Mouse (Mus musculus) midbrain, embryonic 13.5 days (tissue): Measurements from ENCODE around the gene Rtn4rl1. TPM values are rescaled to one million over a fixed set of nuclear protein-coding genes. Genes with fewer than 3 reads are reported as not detected.

ENCODE experiments used
- ATAC-seq: fragments of 200-750 bp; cut with Nextera tagmentation; 2 replicates; pipeline ENCODE4 v1.8.0; 2017; ENCODE audit warnings: mild to moderate bottlenecking, moderate TSS enrichment, moderate library complexity
- H3K27ac ChIP-seq: fragments of 300-500 bp; sonication (generic); 2 replicates; pipeline ENCODE4 v1.5.1; 2015; ENCODE audit warnings: inconsistent platforms, mild to moderate bottlenecking, moderate library complexity
- H3K27me3 ChIP-seq: fragments of 300-500 bp; sonication (generic); 2 replicates; pipeline ENCODE4 v1.6.1; 2015; ENCODE audit warnings: mild to moderate bottlenecking, inconsistent platforms
- H3K36me3 ChIP-seq: fragments of 300-500 bp; sonication (generic); 2 replicates; pipeline ENCODE4 v1.6.1; 2015; ENCODE audit warnings: mild to moderate bottlenecking, inconsistent platforms
- H3K4me1 ChIP-seq: fragments of 300-500 bp; sonication (generic); replicated peaks from 2 replicates; pipeline ENCODE4 v1.6.1; 2015; ENCODE audit warnings: inconsistent platforms
- H3K4me2 ChIP-seq: fragments of 300-500 bp; sonication (generic); replicated peaks from 2 replicates; pipeline ENCODE4 v1.6.1; 2015; ENCODE audit warnings: moderate library complexity, mild to moderate bottlenecking, inconsistent platforms
- H3K4me3 ChIP-seq: fragments of 300-500 bp; sonication (generic); replicated peaks from 2 replicates; pipeline ENCODE4 v1.5.1; 2015; ENCODE audit warnings: mild to moderate bottlenecking, inconsistent platforms
- H3K9ac ChIP-seq: fragments of 300-500 bp; sonication (generic); replicated peaks from 2 replicates; pipeline ENCODE4 v1.6.1; 2015; ENCODE audit warnings: mild to moderate bottlenecking, inconsistent platforms
- H3K9me3 ChIP-seq: fragments of 300-500 bp; sonication (generic); 2 replicates; pipeline ENCODE4 v1.6.1; 2016; ENCODE audit warnings: mild to moderate bottlenecking, inconsistent platforms
- WGBS: fragments of 180-500 bp; shearing (Covaris S2); methylation state at CpG from one replicate; pipeline ENCODE4 v1.1.7; 2015; 5-methylcytosine and 5-hydroxymethylcytosine counted together
- polyA plus RNA-seq: library from polyadenylated mRNA; unstranded; fragments of >200 nt; fragmentation: Nextera tagmentation; extraction: Ambion mirVana; gene quantifications from 2 replicates; pipeline ENCODE4 v1.2.1, GENCODE M21; 2015

The Rtn4rl1 gene
- polyA plus RNA-seq, 1 experiment from 2014 or later, result 12.7 TPM

GRCm38 (mm10) chr11:75229289-75229688 lies 35.7 kb downstream of the Rtn4rl1 start:
- no peaks in the 10 kb centered on the region for H3K9me3 ChIP-seq
- H3K4me1 ChIP-seq, result peaks cover 10% of the 10 kb centered on the region
- no peak overlapping the region for H3K4me3 ChIP-seq
- WGBS, result 83% methylated on average over 6 of the region's 6 CpGs
- no peaks in the 10 kb centered on the region; the same call in 1 of the 2 replicates for H3K27me3 ChIP-seq
- no peak overlapping the region for H3K9ac ChIP-seq
- ATAC-seq, result no peak
- no peak overlapping the region for H3K4me2 ChIP-seq
- H3K27ac ChIP-seq, result no peak overlapping the region
- no peaks in the 10 kb centered on the region for H3K36me3 ChIP-seq

- Histone ChIP-seq H3K4me1 (peaks cover 20% of the 10 kb centered on the region), H3K4me3 (no peak overlapping the region), H3K9me3 (no peaks in the 10 kb centered on the region), H3K9ac (no peak overlapping the region), H3K27ac (no peak overlapping the region), H3K4me2 (no peak overlapping the region), H3K36me3 (no peaks in the 10 kb centered on the region), H3K27me3 (no peaks in the 10 kb centered on the region; the same call in 1 of the 2 replicates)
- no peak for ATAC-seq
- WGBS, result 96% methylated on average over 6 of the region's 6 CpGs
These were observed 36.7 kb downstream of the Rtn4rl1 start for GRCm38 (mm10) chr11:75230272-75230760.

- H3K36me3 ChIP-seq, result no peaks in the 10 kb centered on the region
- ATAC-seq, result peak; percentile 45; the same call in 1 of the 2 replicates
- no peaks in the 10 kb centered on the region; the same call in 1 of the 2 replicates for H3K27me3 ChIP-seq
- no peak overlapping the region for H3K27ac ChIP-seq
- H3K4me1 ChIP-seq, result peaks cover 31% of the 10 kb centered on the region
- no peak overlapping the region for H3K9ac ChIP-seq
- H3K4me3 ChIP-seq, result no peak overlapping the region
- H3K4me2 ChIP-seq, result no peak overlapping the region
- WGBS, result 7% methylated on average over 7 of the region's 7 CpGs
- H3K9me3 ChIP-seq, result no peaks in the 10 kb centered on the region
These were observed 38.2 kb downstream of the Rtn4rl1 start for GRCm38 (mm10) chr11:75231756-75232155.

GRCm38 (mm10) chr11:75232434-75232833 lies 38.9 kb downstream of the Rtn4rl1 start:
- H3K9ac ChIP-seq, result no peak overlapping the region
- no peak overlapping the region for H3K4me2 ChIP-seq
- H3K27ac ChIP-seq, result no peak overlapping the region
- no peak overlapping the region for H3K4me3 ChIP-seq
- H3K36me3 ChIP-seq, result no peaks in the 10 kb centered on the region
- H3K4me1 ChIP-seq, result peaks cover 37% of the 10 kb centered on the region
- WGBS, result 77% methylated on average over 4 of the region's 4 CpGs
- H3K27me3 ChIP-seq, result no peaks in the 10 kb centered on the region; the same call in 1 of the 2 replicates
- ATAC-seq, result no peak
- H3K9me3 ChIP-seq, result no peaks in the 10 kb centered on the region

GRCm38 (mm10) chr11:75234745-75235144 lies 41.2 kb downstream of the Rtn4rl1 start:
- ATAC-seq, result peak; percentile 43; the same call in 1 of the 2 replicates
- Histone ChIP-seq H3K9me3 (no peaks in the 10 kb centered on the region), H3K36me3 (no peaks in the 10 kb centered on the region), H3K9ac (no peak overlapping the region), H3K4me1 (peaks cover 37% of the 10 kb centered on the region), H3K4me2 (peak overlapping the region; percentile 36), H3K27ac (no peak overlapping the region), H3K4me3 (no peak overlapping the region), H3K27me3 (no peaks in the 10 kb centered on the region; the same call in 1 of the 2 replicates)
- 13% methylated on average over 16 of the region's 16 CpGs for WGBS

- H3K27me3 ChIP-seq, result no peaks in the 10 kb centered on the region
- H3K4me2 ChIP-seq, result no peak overlapping the region
- H3K27ac ChIP-seq, result no peak overlapping the region
- ATAC-seq, result no peak
- H3K36me3 ChIP-seq, result no peaks in the 10 kb centered on the region
- WGBS, result 81% methylated on average over 13 of the region's 13 CpGs
- H3K9me3 ChIP-seq, result no peaks in the 10 kb centered on the region
- H3K4me3 ChIP-seq, result no peak overlapping the region
- H3K9ac ChIP-seq, result no peak overlapping the region
- peaks cover 37% of the 10 kb centered on the region for H3K4me1 ChIP-seq
These were observed 46.8 kb downstream of the Rtn4rl1 start for GRCm38 (mm10) chr11:75240158-75240934.

- Histone ChIP-seq H3K27me3 (no peaks in the 10 kb centered on the region), H3K9ac (no peak overlapping the region), H3K9me3 (no peaks in the 10 kb centered on the region), H3K4me3 (no peak overlapping the region), H3K4me2 (no peak overlapping the region), H3K36me3 (no peaks in the 10 kb centered on the region), H3K27ac (no peak overlapping the region), H3K4me1 (peaks cover 30% of the 10 kb centered on the region)
- 84% methylated on average over 9 of the region's 9 CpGs for WGBS
- ATAC-seq, result no peak
These were observed 49.2 kb downstream of the Rtn4rl1 start for GRCm38 (mm10) chr11:75242710-75243255.

GRCm38 (mm10) chr11:75244368-75245275 lies 51.0 kb downstream of the Rtn4rl1 start:
- 86% methylated on average over 11 of the region's 11 CpGs for WGBS
- Histone ChIP-seq H3K36me3 (no peaks in the 10 kb centered on the region), H3K9ac (no peak overlapping the region), H3K4me3 (no peak overlapping the region), H3K27me3 (no peaks in the 10 kb centered on the region), H3K4me2 (no peak overlapping the region), H3K4me1 (peaks cover 41% of the 10 kb centered on the region), H3K27ac (peak overlapping the region; percentile 35), H3K9me3 (no peaks in the 10 kb centered on the region)
- peak; percentile 25 for ATAC-seq

GRCm38 (mm10) chr11:75245372-75246330 lies 52.1 kb downstream of the Rtn4rl1 start:
- Histone ChIP-seq H3K4me1 (peaks cover 46% of the 10 kb centered on the region), H3K36me3 (no peaks in the 10 kb centered on the region), H3K9ac (no peak overlapping the region), H3K27me3 (no peaks in the 10 kb centered on the region), H3K4me2 (no peak overlapping the region), H3K27ac (peak overlapping the region; percentile 61), H3K4me3 (no peak overlapping the region), H3K9me3 (no peaks in the 10 kb centered on the region)
- peak; percentile 74 for ATAC-seq
- WGBS, result 35% methylated on average over 16 of the region's 16 CpGs

GRCm38 (mm10) chr11:75246589-75246988 lies 53.0 kb downstream of the Rtn4rl1 start:
- Histone ChIP-seq H3K9me3 (no peaks in the 10 kb centered on the region), H3K27me3 (no peaks in the 10 kb centered on the region), H3K36me3 (no peaks in the 10 kb centered on the region), H3K4me2 (no peak overlapping the region), H3K4me3 (no peak overlapping the region), H3K9ac (no peak overlapping the region), H3K27ac (no peak overlapping the region), H3K4me1 (peaks cover 54% of the 10 kb centered on the region)
- ATAC-seq, result no peak
- WGBS, result 93% methylated on average over 8 of the region's 8 CpGs

GRCm38 (mm10) chr11:75247137-75247730 lies 53.7 kb downstream of the Rtn4rl1 start:
- Histone ChIP-seq H3K4me1 (peaks cover 54% of the 10 kb centered on the region), H3K27me3 (no peaks in the 10 kb centered on the region), H3K4me3 (no peak overlapping the region), H3K9me3 (no peaks in the 10 kb centered on the region), H3K36me3 (no peaks in the 10 kb centered on the region), H3K27ac (no peak overlapping the region), H3K4me2 (no peak overlapping the region), H3K9ac (no peak overlapping the region)
- no peak for ATAC-seq
- 90% methylated on average over 10 of the region's 10 CpGs for WGBS
